Mouse (Mus musculus) olfactory bulb, adult 2 months (tissue): Measurements from ENCODE around the gene Kalrn. TPM values are rescaled to one million over a fixed set of nuclear protein-coding genes. Genes with fewer than 3 reads are reported as not detected.
A peak's percentile ranks its signal among the peaks of the same experiment; 100 is the strongest.

Source experiments
- H3K27ac ChIP-seq: fragments of 200-500 bp; 2 replicates; pipeline ENCODE4 v1.5.1; 2012; ENCODE audit warnings: low read depth, low read length; ENCODE audit not compliant: insufficient read depth
- H3K4me1 ChIP-seq: fragments of 200-500 bp; 2 replicates; pipeline ENCODE4 v1.6.1; 2012; ENCODE audit warnings: low read length; ENCODE audit not compliant: control insufficient read depth, insufficient read depth
- H3K4me3 ChIP-seq: fragments of 200-500 bp; 2 replicates; pipeline ENCODE4 v1.5.1; 2012; ENCODE audit warnings: mild to moderate bottlenecking, low read depth, low read length, moderate library complexity; ENCODE audit not compliant: insufficient read depth
- CTCF ChIP-seq: fragments of 200-500 bp; IDR thresholded peaks from 2 replicates; pipeline ENCODE4 v1.5.1; 2012; ENCODE audit warnings: low read depth, mild to moderate bottlenecking, low read length, moderate library complexity; ENCODE audit not compliant: insufficient read depth
- POLR2A ChIP-seq: fragments of 200-500 bp; IDR thresholded peaks from 2 replicates; pipeline ENCODE4 v1.6.1; 2012; ENCODE audit warnings: mild to moderate bottlenecking, low read depth, low read length, moderate library complexity; ENCODE audit not compliant: insufficient read depth
- WGBS: fragments of 180-500 bp; shearing (Covaris S2); methylation state at CpG from one replicate; pipeline ENCODE4 v1.1.7; 2018; 5-methylcytosine and 5-hydroxymethylcytosine counted together
- polyA plus RNA-seq: library from polyadenylated mRNA; stranded (reverse); fragments of >200 nt; gene quantifications from 2 replicates; pipeline ENCODE4 v1.2.4, GENCODE M21; 2012; ENCODE audit warnings: low replicate concordance; ENCODE audit not compliant: missing spikeins, insufficient read depth, insufficient read length

The Kalrn gene
- polyA plus RNA-seq = 61.5 and 153 TPM in 2 replicates

DNA sequence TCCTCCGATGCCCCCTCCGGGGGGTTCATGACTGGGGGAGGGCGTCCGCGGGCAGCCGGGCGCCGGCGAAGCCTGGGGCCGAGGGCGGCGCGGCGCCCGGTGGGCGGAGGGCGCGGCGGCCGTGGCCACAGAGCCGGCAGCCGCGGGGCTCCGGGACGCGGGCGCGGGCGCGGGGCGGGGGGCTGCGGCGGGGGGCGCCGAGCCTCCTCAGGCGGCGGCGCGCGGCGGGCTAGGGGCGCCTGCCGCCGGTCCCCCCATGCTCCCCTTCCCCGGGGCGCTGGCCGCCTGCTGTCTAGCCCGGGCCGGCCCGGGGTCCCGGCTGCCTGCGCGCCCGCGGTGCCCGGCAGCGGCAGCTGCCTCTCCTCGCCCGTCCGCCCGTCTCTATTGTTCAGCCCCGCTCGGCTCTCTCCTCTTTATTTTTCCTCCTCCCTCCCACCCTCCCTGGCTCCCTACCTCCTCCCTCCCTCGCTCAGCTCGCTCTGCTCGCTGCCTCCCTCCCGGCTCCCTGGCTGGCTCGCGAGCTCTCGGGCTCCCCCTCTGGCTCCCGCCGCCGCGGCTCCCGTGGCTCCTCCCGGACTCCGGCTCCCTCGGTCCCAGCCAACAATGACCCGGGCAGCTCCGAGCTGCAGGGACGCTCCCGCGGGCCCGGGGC lies at the start of gene Kalrn:
Gene Kalrn, minus strand, starts transcription at position 382 of the 652 bp plus-strand sequence.
- 10% methylated on average over 79 of the region's 84 CpGs for WGBS
- Histone ChIP-seq H3K4me1 (peaks cover 19% of the 10 kb centered on the region), H3K27ac (peak within 1 kb of the TSS; percentile 67), H3K4me3 (peak within 1 kb of the TSS; percentile 89)
- peak; percentile 72 for TF ChIP-seq CTCF
- TF ChIP-seq POLR2A = peak; percentile 49

DNA sequence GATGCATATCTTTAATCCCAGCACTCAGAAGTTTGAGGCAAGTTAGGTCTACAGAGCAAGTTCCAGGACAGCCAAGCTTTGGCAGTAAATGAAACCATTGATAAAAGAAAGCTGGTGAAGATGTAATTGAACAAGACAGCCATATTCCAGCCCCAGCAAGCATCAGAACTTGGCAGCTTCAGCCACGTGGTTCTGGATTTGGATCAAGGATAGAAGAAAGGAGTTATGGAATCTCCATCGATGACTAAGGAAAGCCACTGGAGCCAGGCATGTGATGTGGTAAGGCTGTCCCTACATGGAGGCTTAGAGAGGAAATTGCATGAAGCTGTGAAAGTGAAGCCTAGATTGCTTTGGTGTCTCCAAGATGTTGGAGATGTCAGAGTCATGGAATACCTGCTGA lies 40.7 kb upstream of the Kalrn start:
- Histone ChIP-seq H3K4me3 (no peak overlapping the region), H3K27ac (no peak overlapping the region), H3K4me1 (no peaks in the 10 kb centered on the region)
- 77% methylated on average over 2 of the region's 2 CpGs for WGBS
- no peak for TF ChIP-seq CTCF
- TF ChIP-seq POLR2A = no peak

DNA sequence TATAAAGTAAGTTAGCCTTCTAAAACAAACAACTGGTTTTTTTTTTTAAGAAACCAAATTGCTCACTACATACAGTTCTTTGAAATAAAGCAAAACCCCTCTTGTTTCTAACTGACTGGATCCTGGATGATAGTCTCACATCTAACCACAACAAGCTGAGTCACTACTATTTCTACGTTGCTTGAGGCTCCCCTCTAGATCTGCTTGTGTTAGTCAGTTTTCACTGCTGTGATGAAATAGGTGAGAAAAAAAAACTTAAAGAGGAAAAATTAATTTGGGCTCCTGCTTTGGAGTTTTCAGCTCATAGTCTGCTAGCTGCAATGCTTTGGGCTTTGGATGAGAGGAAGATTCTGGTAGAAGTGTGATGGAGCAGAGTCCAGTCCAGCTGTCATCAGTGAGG lies 36.8 kb upstream of the Kalrn start:
- Histone ChIP-seq H3K4me3 (no peak overlapping the region), H3K4me1 (no peaks in the 10 kb centered on the region), H3K27ac (no peak overlapping the region)
- WGBS = 45% methylated on average over 1 of the region's 1 CpGs
- TF ChIP-seq CTCF (no peak), POLR2A (no peak)

DNA sequence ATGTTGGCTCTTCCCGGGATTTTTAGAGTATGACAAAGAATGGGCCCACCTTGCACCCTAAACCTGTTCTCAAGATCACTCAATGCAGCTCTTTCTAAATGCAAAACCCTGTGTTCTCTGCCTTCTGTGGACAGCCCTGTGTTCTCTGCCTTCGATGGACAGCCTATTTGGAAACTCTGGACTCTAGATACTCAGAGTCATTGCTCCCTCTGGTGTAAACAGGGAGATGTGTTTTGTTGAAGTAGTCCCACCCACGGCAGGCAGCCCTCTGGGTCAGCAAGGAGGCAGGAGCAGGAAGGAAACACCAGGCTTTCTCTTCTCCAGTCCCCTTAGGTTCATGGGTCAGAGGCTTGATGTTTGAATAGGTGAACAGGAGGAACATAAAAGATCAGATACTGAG lies 32.3 kb upstream of the Kalrn start:
- Histone ChIP-seq H3K27ac (no peak overlapping the region), H3K4me3 (no peak overlapping the region), H3K4me1 (no peaks in the 10 kb centered on the region)
- WGBS = 32% methylated on average over 3 of the region's 3 CpGs
- TF ChIP-seq CTCF = no peak
- TF ChIP-seq POLR2A = no peak

DNA sequence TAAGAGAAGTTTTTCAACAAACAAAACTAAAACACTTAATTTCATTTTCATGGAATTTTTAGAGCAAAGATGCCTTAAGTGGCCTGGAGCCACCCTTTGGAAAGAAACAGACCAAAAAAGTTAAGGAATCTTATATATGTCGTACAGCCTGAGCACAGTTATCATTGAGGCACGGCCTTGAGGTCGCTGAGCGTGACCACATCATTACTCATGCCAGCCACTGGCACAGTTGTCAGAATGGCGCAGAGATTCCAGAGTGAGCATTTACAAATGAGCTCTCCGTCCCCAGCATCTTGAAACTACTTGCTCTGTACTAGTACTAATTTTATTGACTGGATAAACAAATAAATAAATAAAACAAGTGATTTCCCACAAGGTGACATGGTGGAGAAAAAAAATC lies 30.5 kb upstream of the Kalrn start:
- Histone ChIP-seq H3K4me3 (no peak overlapping the region), H3K27ac (no peak overlapping the region), H3K4me1 (no peaks in the 10 kb centered on the region)
- WGBS = 86% methylated on average over 6 of the region's 6 CpGs
- TF ChIP-seq CTCF (no peak), POLR2A (no peak)

DNA sequence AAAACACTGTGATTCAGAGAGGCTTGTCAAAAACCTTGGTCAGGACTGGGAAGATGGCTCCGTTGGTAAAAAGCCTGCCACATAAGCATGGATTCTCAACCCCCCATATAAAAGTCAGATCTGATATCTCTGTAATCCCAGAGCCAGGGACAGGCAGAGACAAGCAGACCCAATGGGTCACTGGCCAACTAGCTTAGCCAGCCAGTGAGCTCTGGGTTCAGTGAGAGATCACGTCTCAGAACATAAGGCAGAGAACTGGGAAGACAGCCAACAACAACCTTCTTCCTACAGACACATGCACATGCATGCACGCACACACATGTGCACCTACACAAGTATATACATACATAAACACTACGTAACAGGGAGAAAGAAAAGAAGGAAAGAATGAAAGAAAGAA lies 29.7 kb upstream of the Kalrn start:
- WGBS = 77% methylated on average over 4 of the region's 4 CpGs
- no peak overlapping the region for H3K27ac ChIP-seq
- no peaks in the 10 kb centered on the region for H3K4me1 ChIP-seq
- no peak overlapping the region for H3K4me3 ChIP-seq
- no peak for TF ChIP-seq POLR2A
- no peak for TF ChIP-seq CTCF

DNA sequence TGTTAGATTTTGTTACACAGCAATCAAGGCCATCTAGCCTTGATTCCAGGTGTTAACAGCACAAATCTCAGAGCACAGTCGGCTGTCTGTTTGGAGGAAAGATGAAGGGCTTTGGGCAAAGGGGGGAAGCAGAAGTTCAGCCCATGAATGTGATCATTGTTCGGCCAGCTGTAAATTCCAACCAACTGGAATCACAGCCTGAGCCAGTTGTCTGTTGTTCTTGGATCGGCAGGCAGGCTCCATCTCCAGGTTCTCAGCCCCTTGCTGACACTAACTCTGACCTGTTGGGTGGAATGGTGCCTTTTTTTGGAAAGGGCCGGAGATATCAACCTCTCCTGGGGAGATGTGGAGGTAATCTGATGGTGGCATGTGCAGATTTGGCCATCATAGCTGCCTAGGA lies 28.6 kb upstream of the Kalrn start:
- H3K4me3 ChIP-seq = no peak overlapping the region
- no peaks in the 10 kb centered on the region for H3K4me1 ChIP-seq
- H3K27ac ChIP-seq = no peak overlapping the region
- TF ChIP-seq CTCF (no peak), POLR2A (no peak)
- WGBS = 74% methylated on average over 4 of the region's 4 CpGs

DNA sequence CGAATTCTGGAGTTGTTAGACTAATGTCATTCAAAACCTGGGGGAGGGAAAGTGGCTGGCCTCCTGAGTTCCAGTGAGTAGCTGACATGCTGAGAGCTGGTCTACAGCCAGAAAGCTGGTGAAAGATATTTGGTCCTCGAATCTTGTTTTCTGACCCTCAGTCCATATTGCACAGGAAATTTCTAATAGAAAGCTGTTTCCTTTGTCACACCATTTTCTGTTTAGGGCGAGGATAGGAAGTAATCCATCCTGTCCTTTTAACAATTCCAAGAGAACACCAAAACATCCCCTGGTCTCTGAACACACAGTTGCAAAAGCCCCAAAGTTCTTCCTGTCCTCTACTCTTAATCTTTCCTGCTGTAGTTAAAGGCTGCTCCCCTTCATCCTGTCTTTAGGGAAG lies 22.0 kb upstream of the Kalrn start:
- Histone ChIP-seq H3K4me3 (no peak overlapping the region), H3K27ac (no peak overlapping the region), H3K4me1 (no peaks in the 10 kb centered on the region)
- TF ChIP-seq POLR2A = no peak
- 45% methylated on average over 3 of the region's 3 CpGs for WGBS

DNA sequence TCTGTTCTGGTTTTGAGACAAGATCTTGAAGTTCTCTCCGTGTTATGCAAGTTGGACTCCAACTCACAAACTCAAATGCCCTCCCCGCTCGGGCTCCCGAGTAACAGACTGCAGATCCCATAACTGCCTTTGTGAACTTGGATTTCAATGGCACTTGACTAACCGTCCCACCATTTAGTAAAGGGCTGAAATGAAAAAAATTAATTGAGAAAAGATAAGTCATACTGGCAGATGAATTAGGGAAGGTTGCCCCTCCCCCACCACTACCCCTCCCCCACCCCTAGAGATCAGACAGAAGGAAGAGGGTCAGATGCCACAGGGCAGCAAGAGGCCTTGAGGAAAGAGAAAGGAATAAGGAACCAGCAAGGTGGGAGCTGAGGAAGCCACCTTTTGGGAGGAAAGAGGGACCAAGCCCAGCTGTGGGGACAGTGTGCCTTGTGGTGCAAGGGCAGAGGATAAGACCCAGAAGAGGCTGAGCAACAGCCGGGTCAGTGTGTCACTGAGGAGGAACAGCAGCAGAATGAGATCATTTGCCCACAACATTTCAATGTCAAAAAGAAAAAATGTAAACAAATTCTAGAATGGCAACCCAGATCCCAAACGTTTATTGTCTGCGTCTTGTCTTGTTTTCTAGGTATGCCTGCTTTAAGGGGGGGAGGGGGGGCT lies 21.4 kb upstream of the Kalrn start:
- 77% methylated on average over 8 of the region's 8 CpGs for WGBS
- no peak overlapping the region for H3K27ac ChIP-seq
- H3K4me3 ChIP-seq = no peak overlapping the region
- H3K4me1 ChIP-seq = no peaks in the 10 kb centered on the region
- TF ChIP-seq POLR2A (no peak), CTCF (no peak)
